Mouse (Mus musculus) ovary, postnatal 14 days (tissue): ENCODE measurements around the gene Coil.
A peak's percentile ranks its signal among the peaks of the same experiment; 100 is the strongest.

ENCODE experiments used
- DNase-seq: peaks from one replicate; pipeline ENCODE4 v3.0.0; 2022; ENCODE audit warnings: low spot score

The Coil gene

DNA sequence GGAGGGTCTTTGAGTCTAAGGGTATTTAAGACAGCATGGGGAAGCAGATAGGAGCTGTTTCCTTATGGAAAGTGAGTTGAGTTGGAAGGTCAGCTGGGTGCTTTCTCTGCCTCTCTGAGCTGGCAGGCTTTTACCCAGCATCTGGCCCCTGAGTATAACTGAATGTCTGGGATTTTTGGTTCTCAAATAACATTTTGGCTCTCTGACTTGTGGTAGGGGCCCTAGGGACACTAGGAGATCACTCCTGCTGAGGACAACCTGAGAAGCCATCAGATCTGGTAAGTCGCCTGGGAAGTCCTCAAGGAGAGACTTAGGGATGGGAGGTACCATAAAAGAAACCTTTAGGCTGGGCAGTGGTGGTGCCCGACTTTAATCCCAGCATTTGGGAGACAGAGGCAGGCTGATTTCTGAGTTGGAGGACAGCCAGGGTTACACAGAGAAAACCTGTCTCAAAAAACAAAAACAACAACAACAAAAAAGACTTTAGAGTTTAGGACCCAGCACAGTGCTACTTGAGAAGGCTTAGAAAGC, at the start of gene Coil:
TSS of gene Coil (plus strand) at position 51 of the 531 bp plus-strand sequence.
- no peak for DNase-seq

- no peak for DNase-seq
Observed at GRCm38 (mm10) chr11:88926566-88926965, 43.5 kb upstream of the Coil start.

- no peak for DNase-seq
Observed at GRCm38 (mm10) chr11:88931692-88932530, 38.1 kb upstream of the Coil start.

GRCm38 (mm10) chr11:88933030-88933429, 37.0 kb upstream of the Coil start:
- no peak for DNase-seq

DNA sequence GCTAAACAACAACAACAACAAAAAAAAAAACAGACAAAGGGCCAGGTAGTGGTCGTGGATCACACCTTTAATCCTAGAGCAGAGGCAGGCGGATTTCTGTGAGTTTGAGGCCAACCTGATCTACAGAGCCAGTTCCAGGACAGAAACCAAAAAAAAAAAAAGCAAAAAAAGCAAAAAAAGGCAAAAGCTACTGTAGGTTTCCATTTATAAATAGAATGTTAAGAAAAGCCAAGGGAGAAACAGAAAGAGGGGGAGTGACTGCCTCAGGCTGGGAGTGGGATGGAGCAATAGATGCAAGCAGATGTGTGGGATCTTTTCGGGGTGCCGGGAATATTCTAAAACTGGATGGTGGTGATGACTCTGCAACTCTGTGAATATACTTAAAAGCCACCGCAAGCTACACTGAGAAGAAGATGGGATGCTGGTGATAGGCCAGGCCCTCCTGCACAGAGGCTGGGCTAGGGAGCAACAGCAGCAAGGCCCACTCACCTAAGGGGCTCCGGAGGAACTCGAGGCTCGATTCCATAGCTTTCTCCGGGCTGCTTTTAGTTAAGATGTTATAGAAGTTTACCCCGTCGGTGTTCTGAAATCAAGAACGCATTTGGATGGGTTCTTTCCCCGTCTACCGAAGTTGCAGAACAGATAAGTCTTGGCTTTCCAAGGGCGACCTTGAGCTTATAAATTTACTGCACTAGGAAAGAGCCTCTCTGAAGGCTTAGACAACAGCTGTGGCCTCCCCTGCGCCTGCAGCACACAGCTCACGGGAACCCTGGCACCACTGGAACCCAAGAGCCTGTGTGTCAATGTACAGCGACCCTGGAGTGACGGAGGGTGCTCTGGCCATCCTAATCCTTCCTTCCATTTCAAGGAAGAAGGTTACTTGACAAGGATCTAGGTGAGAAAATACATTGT, 35.7 kb upstream of the Coil start:
- no peak for DNase-seq

DNA sequence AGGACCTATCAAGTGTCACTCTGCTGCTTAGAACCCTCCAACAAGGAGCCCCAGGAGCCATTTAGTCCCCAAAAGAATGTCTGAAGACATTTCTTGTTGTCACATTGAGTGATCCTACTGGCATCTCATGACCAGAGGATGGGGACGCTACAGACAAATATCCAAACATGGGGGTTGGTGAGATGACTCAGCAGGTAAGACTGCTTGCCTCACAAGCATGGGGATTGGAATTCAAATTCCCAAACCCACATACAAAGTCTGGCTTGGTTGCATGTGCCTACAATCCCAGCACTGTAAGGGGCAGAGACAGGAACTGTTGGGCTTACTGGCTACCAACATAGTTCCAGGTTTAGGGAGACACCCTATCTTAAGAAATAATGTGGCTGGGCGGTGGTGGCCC, 32.2 kb upstream of the Coil start:
- DNase-seq = no peak

- no peak for DNase-seq
Observed at GRCm38 (mm10) chr11:88938770-88939169, 31.3 kb upstream of the Coil start.

DNA sequence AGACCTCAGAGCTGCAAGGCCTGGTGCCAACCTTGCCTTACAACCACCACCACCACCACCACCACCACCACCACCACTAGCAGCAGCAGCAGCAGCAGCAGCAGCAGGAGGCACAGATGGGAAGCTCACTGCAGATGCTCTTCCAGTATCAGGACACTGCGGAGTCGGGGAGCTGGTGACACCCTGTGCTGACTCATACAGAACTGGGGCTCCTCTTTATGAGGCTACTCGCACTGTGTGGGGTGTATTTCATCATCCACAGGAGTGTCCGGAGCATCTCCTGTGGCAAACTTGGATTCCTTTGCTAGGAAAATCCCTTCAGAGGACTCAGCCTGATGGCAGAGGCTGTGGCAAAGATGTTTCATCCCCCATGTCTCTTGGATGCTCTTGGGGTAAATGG, 30.4 kb upstream of the Coil start:
- no peak for DNase-seq

GRCm38 (mm10) chr11:88941489-88941888, 28.6 kb upstream of the Coil start:
- no peak for DNase-seq

- no peak for DNase-seq
Observed at GRCm38 (mm10) chr11:88945971-88946585, 24.0 kb upstream of the Coil start.

GRCm38 (mm10) chr11:88948896-88949295, 21.2 kb upstream of the Coil start:
- no peak for DNase-seq

DNA sequence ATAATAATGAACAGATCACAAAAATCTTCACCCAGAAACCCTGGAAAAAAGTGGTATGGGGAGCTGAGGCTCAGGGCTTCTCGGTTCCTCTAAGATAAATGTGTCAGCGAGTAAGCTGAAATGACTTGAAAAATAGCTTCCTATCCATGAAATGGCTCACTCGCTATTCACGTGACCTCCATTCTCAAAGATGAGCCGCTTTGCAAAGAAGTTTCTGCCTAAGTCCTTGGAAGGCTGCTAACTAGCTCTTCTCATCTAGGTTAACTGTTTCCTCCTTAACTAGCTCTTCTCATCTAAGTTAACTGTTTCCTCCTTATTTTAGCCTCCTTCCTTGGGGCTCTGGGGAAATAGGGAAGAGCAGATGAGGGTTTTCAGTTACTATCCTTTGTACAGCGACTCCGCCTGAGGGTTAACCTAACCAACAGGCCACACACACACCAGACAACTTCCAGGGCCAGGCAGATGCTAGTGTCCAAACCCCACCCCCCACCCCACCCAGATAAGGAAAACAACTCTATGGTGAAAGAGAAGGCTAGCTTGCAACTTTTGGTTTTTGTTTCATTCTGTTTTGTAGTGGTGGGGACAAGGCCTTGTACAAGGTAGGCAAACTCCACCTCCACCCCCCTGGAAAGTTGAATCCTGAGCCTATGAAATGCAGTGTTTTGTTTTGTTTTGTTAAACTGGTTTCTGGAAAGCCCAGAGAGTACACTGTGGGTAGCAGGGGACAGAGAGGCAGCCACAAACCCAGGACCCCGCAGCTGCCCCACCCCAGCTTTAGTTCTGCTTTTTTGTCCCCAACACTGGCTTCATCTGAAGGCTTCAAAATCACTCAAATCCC, 20.0 kb upstream of the Coil start:
- no peak for DNase-seq

- no peak for DNase-seq
Observed at GRCm38 (mm10) chr11:88950640-88951250, 19.3 kb upstream of the Coil start.

GRCm38 (mm10) chr11:88951576-88951975, 18.5 kb upstream of the Coil start:
- no peak for DNase-seq

- no peak for DNase-seq
Observed at GRCm38 (mm10) chr11:88952117-88952516, 17.9 kb upstream of the Coil start.

- DNase-seq = no peak
Observed at GRCm38 (mm10) chr11:88953582-88953981, 16.5 kb upstream of the Coil start.

GRCm38 (mm10) chr11:88954803-88955202, 15.2 kb upstream of the Coil start:
- no peak for DNase-seq

DNA sequence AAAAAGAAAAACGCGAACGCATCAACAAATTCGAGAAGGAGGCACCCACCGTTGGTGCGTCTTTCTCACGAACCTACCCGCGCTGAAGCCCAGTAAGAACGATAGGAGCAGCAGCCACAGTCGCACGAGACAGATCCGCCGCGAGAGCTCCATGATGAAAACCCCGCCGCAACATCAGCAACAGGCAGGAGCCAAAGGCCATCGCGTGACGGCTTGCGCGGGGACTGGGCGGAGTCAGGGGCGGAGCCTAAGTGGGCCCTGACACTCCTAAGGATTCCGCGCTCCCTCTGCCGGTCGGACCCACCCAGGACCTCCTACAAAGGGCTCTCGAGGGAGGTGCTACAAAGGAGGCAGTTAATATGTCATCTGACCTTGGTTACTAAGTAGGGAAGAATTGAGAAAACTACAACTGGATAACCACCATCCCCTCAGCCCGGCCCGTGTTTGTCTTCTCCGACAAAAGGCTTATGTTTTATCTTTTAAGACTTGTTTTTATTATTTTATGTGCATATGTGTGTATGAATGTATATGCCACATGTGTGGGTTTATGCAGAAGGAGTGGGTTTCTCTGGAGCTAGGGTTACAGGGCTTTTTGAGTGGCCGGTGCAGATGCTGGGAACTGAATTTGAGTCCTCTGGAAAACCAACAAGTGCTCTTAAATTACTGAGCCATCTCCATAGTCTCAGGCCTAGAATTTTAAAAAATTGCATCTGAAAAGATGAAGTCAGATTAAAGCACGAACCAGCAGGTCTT, 14.7 kb upstream of the Coil start, which contains the start of gene Scpep1:
TSS of gene Scpep1 (minus strand) at position 249 of the 753 bp plus-strand sequence.
- peak; percentile 94 for DNase-seq

GRCm38 (mm10) chr11:88958851-88959250, 11.2 kb upstream of the Coil start:
- DNase-seq = no peak

GRCm38 (mm10) chr11:88966881-88967361, 3.1 kb upstream of the Coil start, which contains the start of gene Elobl:
TSS of gene Elobl (minus strand) at chr11:88966931.
- no peak for DNase-seq
